Mouse (Mus musculus): ENCODE data around the gene Ptpn3. TPM values are rescaled to one million over a fixed set of nuclear protein-coding genes. Genes with fewer than 3 reads are reported as not detected.
"Not testable (repeated sequence)": the region's sequence is repeated elsewhere in the genome, so short reads cannot be mapped to it uniquely, and the experiment has no call there.

Ptpn3 gene
- polyA plus RNA-seq, 1 experiment from 2014 or later: 2.5 TPM

DNA sequence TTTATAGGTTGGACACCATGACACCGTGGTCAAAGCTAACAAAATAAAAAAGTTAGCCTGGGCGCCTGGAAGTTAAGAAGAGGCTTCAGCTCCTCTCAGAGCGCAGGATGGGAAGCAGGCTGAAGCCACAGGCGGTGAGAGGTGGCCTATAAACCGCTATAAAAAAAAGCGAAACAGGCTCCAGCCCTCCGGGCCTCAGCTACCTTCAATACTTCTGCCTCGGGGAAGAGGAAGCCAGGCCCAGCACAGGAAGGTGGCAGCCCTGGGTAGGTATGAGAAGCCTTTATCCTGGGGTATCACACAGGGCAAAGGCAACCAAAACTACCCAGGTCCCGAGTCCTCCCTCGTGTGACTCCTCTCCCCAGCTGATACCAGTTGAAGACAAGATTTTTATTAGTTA, 22.8 kb downstream of the Ptpn3 start:
- Histone ChIP-seq H3K4me3 (ENCODE audit: low read depth, low read length) (no peak overlapping the region), H3K36me3 (replicated peaks; ENCODE audit: insufficient read depth, low read length) (no peaks in the 10 kb centered on the region), H3K9ac (replicated peaks) (no peak overlapping the region), H3K27ac (ENCODE audit: low read depth) (no peak overlapping the region), H3K4me2 (ENCODE audit: low read depth, low read length) (no peak overlapping the region), H3K27me3 (ENCODE audit: insufficient read depth, low read length) (no peaks in the 10 kb centered on the region), H3K4me1 (ENCODE audit: insufficient read depth) (peaks cover 12% of the 10 kb centered on the region), H3K9me3 (ENCODE audit: low read length) (no peaks in the 10 kb centered on the region)
- 46% methylated on average over 10 of the region's 10 CpGs for WGBS (ENCODE audit: insufficient replicate concordance)
- DNase-seq: no peak
- ATAC-seq: no peak
- TF ChIP-seq EP300 (IDR thresholded peaks at IDR 0.05; ENCODE audit: low read depth) (no peak), CTCF (IDR thresholded peaks at IDR 0.05; ENCODE audit: low read depth) (no peak)

DNA sequence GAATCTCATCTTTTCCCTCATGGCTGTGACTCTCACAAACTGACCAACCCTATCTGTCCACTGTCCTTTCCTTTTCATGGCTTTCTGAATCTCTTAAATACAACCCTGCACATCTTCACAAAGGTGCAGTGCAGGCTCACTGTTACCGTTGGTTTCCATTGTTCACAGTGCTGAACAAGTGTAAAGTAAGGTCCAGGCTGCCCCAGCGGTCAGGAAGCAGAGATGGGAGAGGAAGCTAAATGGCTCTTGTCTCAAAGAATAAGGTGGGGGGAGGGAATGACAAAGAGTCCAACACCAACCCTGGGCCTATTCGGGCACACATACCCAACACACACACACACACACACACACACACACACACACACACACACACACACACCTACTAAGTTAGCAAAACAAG, 24.0 kb downstream of the Ptpn3 start:
- no peaks in the 10 kb centered on the region for H3K9me3 ChIP-seq (ENCODE audit: low read length)
- no peak for DNase-seq
- no peak overlapping the region for H3K4me3 ChIP-seq (ENCODE audit: low read depth, low read length)
- no peaks in the 10 kb centered on the region for H3K27me3 ChIP-seq (ENCODE audit: insufficient read depth, low read length)
- H3K4me2 ChIP-seq (ENCODE audit: low read depth, low read length): no peak overlapping the region
- peaks cover 12% of the 10 kb centered on the region for H3K4me1 ChIP-seq (ENCODE audit: insufficient read depth)
- no peak for ATAC-seq
- no peak overlapping the region for H3K27ac ChIP-seq (ENCODE audit: low read depth)
- TF ChIP-seq EP300 (IDR thresholded peaks at IDR 0.05; ENCODE audit: low read depth) (no peak), CTCF (IDR thresholded peaks at IDR 0.05; ENCODE audit: low read depth) (no peak)
- H3K9ac ChIP-seq (replicated peaks): no peak overlapping the region
- H3K36me3 ChIP-seq (replicated peaks; ENCODE audit: insufficient read depth, low read length): no peaks in the 10 kb centered on the region
- WGBS (ENCODE audit: insufficient replicate concordance): 71% methylated on average over 3 of the region's 3 CpGs

DNA sequence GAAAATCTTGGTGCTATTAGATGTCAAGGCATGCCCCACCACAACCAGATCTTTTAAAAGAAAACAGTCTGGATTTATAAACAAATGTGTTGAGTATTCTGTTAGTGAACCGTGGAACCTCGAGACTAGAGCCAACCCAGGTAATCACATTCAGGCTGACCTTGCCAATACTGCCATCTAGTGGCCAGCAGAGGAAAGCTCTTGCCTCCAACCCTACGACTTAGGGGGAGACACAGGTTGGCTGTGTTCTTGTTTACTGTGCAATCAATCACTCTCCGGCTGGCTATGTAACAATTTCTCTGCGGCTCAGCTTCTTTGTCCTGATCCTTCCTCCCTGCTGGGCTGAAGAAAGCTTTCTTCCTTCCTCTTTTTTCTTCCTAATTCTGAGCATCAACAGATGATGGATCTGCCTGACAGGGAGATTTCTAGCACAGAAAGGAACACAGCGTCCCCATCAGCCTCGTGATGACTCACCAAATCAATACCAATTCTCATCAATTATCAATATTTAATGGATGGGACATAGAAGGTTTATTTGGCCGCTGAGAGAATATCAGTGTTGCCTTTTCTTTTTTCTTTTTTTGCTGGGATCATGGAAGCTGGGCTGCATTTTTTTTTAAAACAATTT, 26.4 kb downstream of the Ptpn3 start:
- H3K27ac ChIP-seq (ENCODE audit: low read depth): no peak overlapping the region
- peaks cover 7% of the 10 kb centered on the region for H3K4me1 ChIP-seq (ENCODE audit: insufficient read depth)
- no peak overlapping the region for H3K4me2 ChIP-seq (ENCODE audit: low read depth, low read length)
- DNase-seq (peak; percentile 68), ATAC-seq (peak; percentile 86)
- TF ChIP-seq EP300 (IDR thresholded peaks at IDR 0.05; ENCODE audit: low read depth) (no peak), CTCF (IDR thresholded peaks at IDR 0.05; ENCODE audit: low read depth) (peak; percentile 90)
- WGBS (ENCODE audit: insufficient replicate concordance): 3% methylated on average over 8 of the region's 8 CpGs
- H3K27me3 ChIP-seq (ENCODE audit: insufficient read depth, low read length): no peaks in the 10 kb centered on the region
- no peak overlapping the region for H3K4me3 ChIP-seq (ENCODE audit: low read depth, low read length)
- no peak overlapping the region for H3K9ac ChIP-seq (replicated peaks)
- no peaks in the 10 kb centered on the region for H3K9me3 ChIP-seq (ENCODE audit: low read length)
- no peaks in the 10 kb centered on the region for H3K36me3 ChIP-seq (replicated peaks; ENCODE audit: insufficient read depth, low read length)

DNA sequence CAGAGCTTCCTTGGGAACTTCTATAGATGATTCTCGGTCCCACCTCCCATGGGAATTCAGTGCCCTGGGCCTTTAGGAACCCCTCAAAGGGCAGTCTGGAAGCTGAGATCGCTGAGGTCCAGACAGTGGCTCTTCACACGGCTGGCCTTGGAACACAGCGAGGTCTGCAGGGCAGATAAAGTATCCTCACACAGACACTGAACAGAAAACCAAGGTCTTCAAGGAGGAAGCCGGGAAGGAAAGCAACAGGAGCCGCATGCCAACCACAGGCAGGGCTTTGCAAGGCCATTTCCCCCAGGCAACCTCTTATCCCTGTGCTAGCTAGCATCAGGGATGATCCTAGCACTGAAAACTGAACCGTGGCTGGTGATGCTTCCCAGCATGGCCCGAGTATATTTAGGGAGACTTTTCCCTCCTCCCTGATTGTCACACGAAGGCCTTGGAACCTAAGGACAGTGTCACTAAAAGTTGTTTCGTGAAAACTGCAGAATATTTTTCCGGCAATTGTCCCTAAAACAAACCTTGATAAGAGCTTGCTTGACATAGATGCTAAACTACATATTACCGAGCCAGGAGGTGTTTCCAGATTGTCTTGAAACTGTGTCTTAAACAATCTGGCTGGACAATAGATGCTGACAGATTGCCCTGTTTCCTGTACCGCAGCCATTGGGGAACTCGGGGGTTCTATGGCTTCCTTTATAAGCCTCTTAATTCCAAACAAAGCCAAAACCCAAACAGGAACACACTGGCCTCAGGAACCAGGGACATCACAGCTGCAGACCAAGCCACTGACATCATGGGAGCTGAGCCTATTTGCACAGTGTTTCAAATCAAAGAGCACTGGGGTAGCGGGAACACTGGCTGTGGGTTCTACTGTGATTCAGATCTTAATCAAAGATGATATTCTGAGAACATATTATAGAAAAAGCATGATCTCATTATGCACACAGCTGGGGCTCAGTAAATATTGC, 27.8 kb downstream of the Ptpn3 start:
- Histone ChIP-seq H3K27ac (ENCODE audit: low read depth) (no peak overlapping the region), H3K27me3 (ENCODE audit: insufficient read depth, low read length) (no peaks in the 10 kb centered on the region), H3K36me3 (replicated peaks; ENCODE audit: insufficient read depth, low read length) (peaks cover 2% of the 10 kb centered on the region; the same call in 1 of the 2 replicates), H3K9ac (replicated peaks) (no peak overlapping the region), H3K4me3 (ENCODE audit: low read depth, low read length) (no peak overlapping the region), H3K4me2 (ENCODE audit: low read depth, low read length) (no peak overlapping the region), H3K9me3 (ENCODE audit: low read length) (no peaks in the 10 kb centered on the region), H3K4me1 (ENCODE audit: insufficient read depth) (peaks cover under 1% of the 10 kb centered on the region; the same call in 1 of the 2 replicates)
- ATAC-seq (peak; percentile 40; the same call in 1 of the 2 replicates), DNase-seq (no peak)
- TF ChIP-seq CTCF (IDR thresholded peaks at IDR 0.05; ENCODE audit: low read depth) (no peak), EP300 (IDR thresholded peaks at IDR 0.05; ENCODE audit: low read depth) (no peak)
- WGBS (ENCODE audit: insufficient replicate concordance): 53% methylated on average over 15 of the region's 15 CpGs

DNA sequence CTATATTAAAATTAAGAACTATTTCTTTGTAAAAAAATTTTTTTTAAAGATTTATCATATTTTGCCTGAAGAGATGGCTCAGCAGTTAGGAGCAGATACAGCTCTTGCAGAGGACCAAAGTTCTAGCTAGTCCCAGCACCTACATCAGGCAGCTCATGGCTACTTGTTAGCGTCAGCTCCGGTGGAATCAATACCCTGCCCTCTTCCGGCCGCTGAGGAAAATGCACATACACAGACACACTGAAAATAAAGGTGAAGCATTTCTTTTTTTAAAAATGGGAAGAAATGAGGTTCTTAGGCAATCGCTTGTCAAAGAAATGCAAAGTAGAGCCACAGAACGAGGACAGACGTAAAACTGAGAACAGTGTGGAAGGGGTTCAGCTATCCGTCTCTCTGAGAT, 30.6 kb downstream of the Ptpn3 start:
- ATAC-seq (no peak), DNase-seq (no peak)
- H3K4me2 ChIP-seq (ENCODE audit: low read depth, low read length): no peak overlapping the region
- no peaks in the 10 kb centered on the region for H3K27me3 ChIP-seq (ENCODE audit: insufficient read depth, low read length)
- H3K9me3 ChIP-seq (ENCODE audit: low read length): no peaks in the 10 kb centered on the region
- TF ChIP-seq EP300 (IDR thresholded peaks at IDR 0.05; ENCODE audit: low read depth) (no peak), CTCF (IDR thresholded peaks at IDR 0.05; ENCODE audit: low read depth) (peak; percentile 39)
- 71% methylated on average over 8 of the region's 8 CpGs for WGBS (ENCODE audit: insufficient replicate concordance)
- no peak overlapping the region for H3K4me3 ChIP-seq (ENCODE audit: low read depth, low read length)
- no peaks in the 10 kb centered on the region for H3K4me1 ChIP-seq (ENCODE audit: insufficient read depth)
- H3K36me3 ChIP-seq (replicated peaks; ENCODE audit: insufficient read depth, low read length): peaks cover 5% of the 10 kb centered on the region; the same call in 1 of the 2 replicates
- H3K27ac ChIP-seq (ENCODE audit: low read depth): no peak overlapping the region
- H3K9ac ChIP-seq (replicated peaks): no peak overlapping the region

DNA sequence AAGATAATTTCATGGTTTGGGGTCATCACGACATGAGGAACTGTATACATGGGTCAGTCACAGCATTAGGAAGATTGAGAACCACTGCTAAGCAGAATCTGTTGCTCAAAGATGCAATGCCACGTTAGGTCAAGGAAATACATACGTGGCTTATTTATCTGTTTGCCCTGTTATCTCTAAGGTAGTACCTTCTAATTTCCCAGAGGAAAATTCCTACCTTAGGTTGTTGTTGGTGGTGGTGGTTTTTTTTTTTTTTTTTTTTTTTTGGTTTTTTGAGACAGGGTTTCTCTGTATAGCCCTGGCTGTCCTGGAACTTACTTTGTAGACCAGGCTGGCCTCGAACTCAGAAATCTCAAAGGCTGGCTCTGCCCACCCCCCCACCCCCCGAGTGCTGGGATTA, 31.1 kb downstream of the Ptpn3 start:
- not testable (repeated sequence) for ATAC-seq; H3K36me3 ChIP-seq (replicated peaks; ENCODE audit: insufficient read depth, low read length); H3K9me3 ChIP-seq (ENCODE audit: low read length); H3K9ac ChIP-seq (replicated peaks); H3K27me3 ChIP-seq (ENCODE audit: insufficient read depth, low read length); H3K27ac ChIP-seq (ENCODE audit: low read depth); DNase-seq; H3K4me1 ChIP-seq (ENCODE audit: insufficient read depth); H3K4me2 ChIP-seq (ENCODE audit: low read depth, low read length); H3K4me3 ChIP-seq (ENCODE audit: low read depth, low read length)
- WGBS (ENCODE audit: insufficient replicate concordance): 77% methylated on average over 5 of the region's 5 CpGs
